8 mouse cellular contexts compared by ENCODE assay signal in the genomic region with DNA sequence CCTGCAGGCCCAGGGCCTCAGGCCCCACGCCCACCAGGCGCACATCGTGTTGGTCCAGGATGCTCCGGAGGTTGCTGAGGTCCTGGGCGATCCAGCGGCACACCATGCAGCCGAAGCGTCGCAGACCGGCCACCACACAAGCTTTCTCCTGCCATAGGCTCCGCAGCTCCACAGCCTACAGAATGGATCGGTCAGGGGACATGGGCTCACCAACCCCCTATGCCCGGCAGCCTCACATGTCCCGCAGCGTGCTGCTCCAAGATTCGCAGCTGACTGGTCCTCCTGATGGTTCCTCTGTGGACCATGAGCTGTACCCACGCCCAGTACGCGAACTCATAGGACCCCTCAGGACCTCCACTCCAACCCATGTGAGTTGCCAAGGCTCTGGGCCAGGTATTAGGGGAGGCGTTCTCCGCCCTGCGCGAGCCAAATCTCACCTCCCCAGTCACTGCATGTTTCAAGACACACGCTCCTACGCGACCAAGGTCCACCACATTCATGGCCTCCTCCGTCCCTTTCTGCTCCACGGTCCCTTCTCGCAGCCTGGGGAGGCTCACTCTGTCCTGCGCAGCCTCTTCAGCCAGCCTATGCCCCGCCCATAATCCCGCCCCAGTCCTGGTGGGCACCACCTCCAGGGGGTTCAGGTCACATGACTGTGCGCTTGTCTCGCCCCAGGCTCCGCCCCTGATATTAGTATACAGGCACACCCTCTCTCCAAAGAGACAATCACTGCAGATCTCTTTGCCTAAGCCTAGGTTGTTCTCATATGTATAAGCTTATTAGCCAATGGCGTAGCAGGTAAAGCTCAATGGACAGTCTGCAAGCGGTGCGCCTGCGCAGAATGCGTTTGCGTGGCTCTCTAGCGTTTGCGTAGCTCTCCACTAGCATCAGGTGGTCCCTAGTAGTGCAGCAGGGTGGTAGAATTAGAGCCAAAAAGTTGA. TPM values are rescaled to one million over a fixed set of nuclear protein-coding genes. Genes with fewer than 3 reads are reported as not detected.
A peak's percentile ranks its signal among the peaks of the same experiment; 100 is the strongest.
DNase-seq lines count a peak whose midpoint lies in the region; ATAC-seq and TF ChIP-seq lines count a peak whose summit lies in the region.

A gene (minus strand): TSS at position 630 of the 941 bp plus-strand sequence.

- no peaks in the 10 kb centered on the region for H3K79me2 ChIP-seq in liver, adult 2 months (ENCODE audit: control insufficient read depth, insufficient read depth, low read length)
- no peaks in the 10 kb centered on the region for H3K79me2 ChIP-seq in myocyte (ENCODE audit: control insufficient read depth, insufficient read depth)

- H3K9me3 ChIP-seq in heart, embryonic 11.5 days (replicated peaks; ENCODE audit: control insufficient read depth, low read length): no peaks in the 10 kb centered on the region
- H3K9me3 ChIP-seq in kidney, embryonic 15.5 days (replicated peaks): no peaks in the 10 kb centered on the region
- H3K9me3 ChIP-seq in stomach, embryonic 16.5 days (replicated peaks; ENCODE audit: control insufficient read depth, low read length): no peaks in the 10 kb centered on the region

- peak; percentile 78 for TF ChIP-seq POLR2A in liver, adult 2 months (IDR thresholded peaks at IDR 0.05; ENCODE audit: extremely low read depth, insufficient read depth, low read length)
- TF ChIP-seq POLR2A in myocyte (IDR thresholded peaks at IDR 0.05; ENCODE audit: insufficient read length, low read depth): peak; percentile 32

- peaks cover 12% of the 10 kb centered on the region for H3K4me1 ChIP-seq in heart, embryonic 11.5 days (ENCODE audit: control insufficient read depth, insufficient read depth, low read length)
- peaks cover 26% of the 10 kb centered on the region for H3K4me1 ChIP-seq in kidney, embryonic 15.5 days
- H3K4me1 ChIP-seq in liver, adult 2 months (ENCODE audit: control insufficient read depth, insufficient read depth, low read length): peaks cover 7% of the 10 kb centered on the region; the same call in 1 of the 2 replicates
- H3K4me1 ChIP-seq in stomach, embryonic 16.5 days (ENCODE audit: control insufficient read depth, insufficient read depth, low read length): peaks cover 11% of the 10 kb centered on the region

- H3K9ac ChIP-seq in heart, embryonic 11.5 days (ENCODE audit: low read depth, low read length): peak within 1 kb of the TSS; percentile 67
- peak within 1 kb of the TSS; percentile 70 for H3K9ac ChIP-seq in kidney, embryonic 15.5 days
- peak within 1 kb of the TSS; percentile 68 for H3K9ac ChIP-seq in liver, adult 2 months (ENCODE audit: low read depth, low read length)
- peak within 1 kb of the TSS; percentile 77 for H3K9ac ChIP-seq in stomach, embryonic 16.5 days (ENCODE audit: low read length)

- 5% methylated on average over 43 of the region's 43 CpGs for WGBS in heart, embryonic 11.5 days (ENCODE audit: insufficient replicate concordance)
- WGBS in kidney, embryonic 15.5 days: 2% methylated on average over 43 of the region's 43 CpGs
- 4% methylated on average over 43 of the region's 43 CpGs for WGBS in liver, adult 2 months
- WGBS in stomach, embryonic 16.5 days: 3% methylated on average over 43 of the region's 43 CpGs

- no peak within 1 kb of the TSS for H3K27ac ChIP-seq in heart, embryonic 11.5 days (ENCODE audit: low read depth, low read length)
- peak within 1 kb of the TSS; percentile 78 for H3K27ac ChIP-seq in kidney, embryonic 15.5 days
- H3K27ac ChIP-seq in liver, adult 2 months (replicated peaks; ENCODE audit: insufficient read depth, low read depth, low read length): no peak within 1 kb of the TSS
- H3K27ac ChIP-seq in stomach, embryonic 16.5 days (ENCODE audit: low read length): peak within 1 kb of the TSS; percentile 63

- H3ac ChIP-seq in myocyte (ENCODE audit: control insufficient read depth, insufficient read length): no peak within 1 kb of the TSS

- no peaks in the 10 kb centered on the region for H3K36me3 ChIP-seq in heart, embryonic 11.5 days (ENCODE audit: control insufficient read depth, insufficient read depth, low read length)
- H3K36me3 ChIP-seq in kidney, embryonic 15.5 days: no peaks in the 10 kb centered on the region
- no peaks in the 10 kb centered on the region for H3K36me3 ChIP-seq in liver, adult 2 months (ENCODE audit: control insufficient read depth, insufficient read depth, low read length)
- no peaks in the 10 kb centered on the region for H3K36me3 ChIP-seq in myocyte (ENCODE audit: control insufficient read depth, insufficient read depth)
- no peaks in the 10 kb centered on the region for H3K36me3 ChIP-seq in stomach, embryonic 16.5 days (ENCODE audit: control insufficient read depth, insufficient read depth, low read length)

- TF ChIP-seq CTCF in liver, adult 2 months (IDR thresholded peaks at IDR 0.05; ENCODE audit: low read depth, low read length): no peak

- H3K4me2 ChIP-seq in heart, embryonic 11.5 days: peak within 1 kb of the TSS; percentile 91
- H3K4me2 ChIP-seq in kidney, embryonic 15.5 days: peak within 1 kb of the TSS; percentile 95
- H3K4me2 ChIP-seq in myocyte (ENCODE audit: low read depth): peak within 1 kb of the TSS; percentile 30
- H3K4me2 ChIP-seq in stomach, embryonic 16.5 days (ENCODE audit: low read depth, low read length): peak within 1 kb of the TSS; percentile 82

- peaks cover 23% of the 10 kb centered on the region for H3K27me3 ChIP-seq in heart, embryonic 11.5 days (ENCODE audit: control insufficient read depth, insufficient read depth, low read length)
- H3K27me3 ChIP-seq in kidney, embryonic 15.5 days: 0 out of 2 replicates have a peak, but pooled peaks cover 2% of the 10 kb centered on the region
- H3K27me3 ChIP-seq in liver, adult 2 months (ENCODE audit: control insufficient read depth, insufficient read depth, low read length): no peaks in the 10 kb centered on the region
- peaks cover 69% of the 10 kb centered on the region for H3K27me3 ChIP-seq in myocyte (ENCODE audit: control insufficient read depth, insufficient read depth, insufficient read length)
- no peaks in the 10 kb centered on the region for H3K27me3 ChIP-seq in stomach, embryonic 16.5 days (ENCODE audit: control insufficient read depth, insufficient read depth, low read length)

- peak within 1 kb of the TSS; percentile 56 for H3K4me3 ChIP-seq in heart, embryonic 11.5 days (ENCODE audit: low read depth, low read length)
- peak within 1 kb of the TSS; percentile 62 for H3K4me3 ChIP-seq in kidney, embryonic 15.5 days (replicated peaks)
- H3K4me3 ChIP-seq in liver, adult 2 months (ENCODE audit: insufficient read depth, low read depth, low read length): peak within 1 kb of the TSS; percentile 70
- H3K4me3 ChIP-seq in myocyte: no peak within 1 kb of the TSS
- H3K4me3 ChIP-seq in stomach, embryonic 16.5 days (replicated peaks; ENCODE audit: low read length): peak within 1 kb of the TSS; percentile 53

- peak; percentile 88 for DNase-seq in CD4-positive, CD25-positive, alpha-beta regulatory T cell, adult 2 months (ENCODE audit: low read depth, low spot score)
- peak; percentile 83 for DNase-seq in brain, embryonic 18.5 days (ENCODE audit: low read depth, low spot score)
- peak; percentile 81 for DNase-seq in liver, adult 2 months (ENCODE audit: extremely low read depth, low read depth, low spot score)

- ATAC-seq in erythroid progenitor cell, adult 5-6 weeks (replicated peaks; ENCODE audit: low FRiP score, poor library complexity, severe bottlenecking): peak; percentile 82
- peak; percentile 95 for ATAC-seq in heart, embryonic 11.5 days (replicated peaks; ENCODE audit: insufficient number of reproducible peaks, low FRiP score, low TSS enrichment)
- ATAC-seq in kidney, embryonic 15.5 days (replicated peaks; ENCODE audit: low FRiP score): peak; percentile 97
- ATAC-seq in stomach, embryonic 16.5 days (ENCODE audit: insufficient read depth, low FRiP score): peak; percentile 98

TF ChIP-seq in myocyte, 11 proteins besides CTCF, POLR2A, EP300 and RAD21:
- TF ChIP-seq E2F4 (IDR thresholded peaks at IDR 0.05; ENCODE audit: insufficient read depth) (no peak), TCF3 (IDR thresholded peaks at IDR 0.05; ENCODE audit: insufficient read length, low read depth) (no peak), CEBPB (IDR thresholded peaks at IDR 0.05; ENCODE audit: insufficient read depth, poor library complexity, severe bottlenecking) (no peak), MYOD1 (IDR thresholded peaks at IDR 0.05; ENCODE audit: control insufficient read depth in 1 of 3, insufficient read length in 2 of 3, low read depth in 2 of 3) (no peak), USF1 (IDR thresholded peaks at IDR 0.05; ENCODE audit: low read depth) (no peak), POLR2AphosphoS2 (IDR thresholded peaks at IDR 0.05; ENCODE audit: insufficient read length, low read depth) (no peak), MAX (IDR thresholded peaks at IDR 0.05; ENCODE audit: low read depth) (no peak), SRF (IDR thresholded peaks at IDR 0.05; ENCODE audit: control insufficient read depth, insufficient read length, low read depth) (no peak), MYOG (IDR thresholded peaks at IDR 0.05; ENCODE audit: control insufficient read depth in 1 of 3, insufficient read depth in 1 of 3, insufficient read length in 2 of 3, low read depth in 2 of 3) (no peak), TCF12 (IDR thresholded peaks at IDR 0.05; ENCODE audit: insufficient read depth, poor library complexity, severe bottlenecking) (no peak), REST (IDR thresholded peaks at IDR 0.05; ENCODE audit: insufficient read depth, insufficient read length) (no peak)

RNA-seq across cellular contexts. Expression of the gene that starts here (rescaled TPM):
- 2.5 and 13.7 TPM in 2 replicates for total RNA-seq in erythroid progenitor cell, adult 5-6 weeks (2015; ENCODE audit: low replicate concordance)
- total RNA-seq in erythroid progenitor cell, adult 5-6 weeks (2017; ENCODE audit: low replicate concordance): 6.1 and 13.0 TPM in 2 replicates
- polyA plus RNA-seq in heart, embryonic 11.5 days (2014; fragmentation: Nextera tagmentation; extraction: Ambion mirVana): 26.4 and 29.6 TPM in 2 replicates
- 34.1 and 40.6 TPM in 2 replicates for polyA plus RNA-seq in kidney, embryonic 15.5 days (2015; fragmentation: Nextera tagmentation; extraction: Ambion mirVana)
- 14.8 and 15.2 TPM in 2 replicates for total RNA-seq in liver, adult 2 months (2014; rRNA removed)
- 23.3 and 35.3 TPM in 2 replicates for polyA plus RNA-seq in liver, adult 2 months (2012; rRNA removed)
- 5.7 TPM for polyA plus RNA-seq in myocyte (2012; fragmentation: generic; extraction: Trizol)
- 29.5 and 34.1 TPM in 2 replicates for polyA plus RNA-seq in stomach, embryonic 16.5 days (2015; fragmentation: Nextera tagmentation; extraction: Ambion mirVana)

Comparison
In these comparisons a context has a peak if more than half of its experiments do, and no peak if none do; other contexts are left out.
1. H3K27ac ChIP-seq: peak in kidney, embryonic 15.5 days (single experiment) and stomach, embryonic 16.5 days (single experiment); none in heart, embryonic 11.5 days (single experiment) and liver, adult 2 months (single experiment).
2. H3K4me2 ChIP-seq: peak in every context shown above with its lines; median percentile 95 in kidney, embryonic 15.5 days; 91 in heart, embryonic 11.5 days; 82 in stomach, embryonic 16.5 days; 30 in myocyte.
3. Peak in every context shown above with its lines, with median percentiles within 50 percentile points of each other: DNase-seq, ATAC-seq and H3K9ac ChIP-seq.